Mouse (Mus musculus) hindbrain, embryonic 12.5 days (tissue): ENCODE results near the gene Lyrm4. TPM values are rescaled to one million over a fixed set of nuclear protein-coding genes. Genes with fewer than 3 reads are reported as not detected.

ENCODE experiments used
- ATAC-seq: fragments of 200-750 bp; cut with Nextera tagmentation; 2 replicates; pipeline ENCODE4 v1.8.0; 2017; ENCODE audit warnings: moderate TSS enrichment; ENCODE audit not compliant: low FRiP score
- H3K27ac ChIP-seq: fragments of 300-500 bp; sonication (generic); 2 replicates; pipeline ENCODE4 v1.5.1; 2016; ENCODE audit warnings: mild to moderate bottlenecking
- H3K27me3 ChIP-seq: fragments of 300-500 bp; sonication (generic); 2 replicates; pipeline ENCODE4 v1.6.1; 2016; ENCODE audit warnings: mild to moderate bottlenecking
- H3K36me3 ChIP-seq: fragments of 300-500 bp; sonication (generic); 2 replicates; pipeline ENCODE4 v1.6.1; 2016; ENCODE audit warnings: mild to moderate bottlenecking
- H3K4me1 ChIP-seq: fragments of 300-500 bp; sonication (generic); 2 replicates; pipeline ENCODE4 v1.6.1; 2016
- H3K4me2 ChIP-seq: fragments of 300-500 bp; sonication (generic); replicated peaks from 2 replicates; pipeline ENCODE4 v1.6.1; 2016; ENCODE audit warnings: mild to moderate bottlenecking
- H3K4me3 ChIP-seq: fragments of 300-500 bp; sonication (generic); 2 replicates; pipeline ENCODE4 v1.5.1; 2016; ENCODE audit warnings: mild to moderate bottlenecking
- H3K9ac ChIP-seq: fragments of 300-500 bp; sonication (generic); 2 replicates; pipeline ENCODE4 v1.6.1; 2016; ENCODE audit warnings: mild to moderate bottlenecking, moderate library complexity
- H3K9me3 ChIP-seq: fragments of 300-500 bp; sonication (generic); replicated peaks from 2 replicates; pipeline ENCODE4 v1.6.1; 2016; ENCODE audit warnings: mild to moderate bottlenecking
- WGBS: fragments of 180-500 bp; shearing (Covaris S2); methylation state at CpG from one replicate; pipeline ENCODE4 v1.1.7; 2016; 5-methylcytosine and 5-hydroxymethylcytosine counted together
- polyA plus RNA-seq: library from polyadenylated mRNA; unstranded; fragments of >200 nt; fragmentation: Nextera tagmentation; extraction: Ambion mirVana; gene quantifications from 2 replicates; pipeline ENCODE4 v1.2.1, GENCODE M21; 2016

Gene Lyrm4
- polyA plus RNA-seq, 1 experiment from 2014 or later = 23.3 TPM

DNA sequence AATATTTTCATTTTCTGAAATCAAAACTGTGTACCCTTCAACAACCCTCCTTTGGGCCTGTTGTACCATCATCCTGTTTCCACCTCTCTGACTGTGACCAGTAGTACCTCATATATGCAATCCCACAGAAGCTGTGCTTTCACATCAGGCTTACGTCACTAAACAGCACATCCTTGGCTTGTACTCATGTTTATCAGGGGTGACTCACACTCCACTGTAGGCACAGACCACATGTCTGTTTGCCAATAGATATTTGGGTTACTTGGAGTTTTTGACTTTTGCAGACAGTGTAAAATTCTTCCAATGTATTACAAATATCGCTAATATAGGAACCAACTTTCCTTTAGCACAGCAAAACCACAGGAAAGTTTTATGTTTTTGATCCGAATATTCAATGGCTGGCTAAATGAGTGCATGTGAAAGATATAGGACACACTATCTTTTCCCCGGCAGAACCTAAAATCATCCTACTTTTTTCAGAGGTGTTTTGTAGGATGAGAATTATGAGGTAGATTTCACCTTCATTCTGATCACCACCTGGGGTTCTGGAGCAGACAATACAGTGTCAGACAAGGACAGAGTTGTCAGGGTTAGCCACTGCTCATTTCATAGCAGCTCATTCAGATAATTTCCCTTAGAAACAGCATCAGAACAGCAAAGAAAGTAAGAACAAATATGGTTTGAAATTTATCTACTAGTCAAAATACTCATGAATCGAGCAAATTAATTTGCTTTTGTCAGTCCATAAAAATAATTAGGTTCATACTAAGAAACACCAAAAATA lies 30.5 kb downstream of the Lyrm4 start:
- 94% methylated on average over 5 of the region's 5 CpGs for WGBS
- H3K27me3 ChIP-seq = no peaks in the 10 kb centered on the region
- H3K4me3 ChIP-seq = no peak overlapping the region
- no peaks in the 10 kb centered on the region for H3K9me3 ChIP-seq
- ATAC-seq = no peak
- H3K36me3 ChIP-seq = 0 out of 2 replicates have a peak, but pooled peaks cover 3% of the 10 kb centered on the region
- no peak overlapping the region for H3K4me2 ChIP-seq
- no peaks in the 10 kb centered on the region for H3K4me1 ChIP-seq
- no peak overlapping the region for H3K9ac ChIP-seq
- no peak overlapping the region for H3K27ac ChIP-seq

DNA sequence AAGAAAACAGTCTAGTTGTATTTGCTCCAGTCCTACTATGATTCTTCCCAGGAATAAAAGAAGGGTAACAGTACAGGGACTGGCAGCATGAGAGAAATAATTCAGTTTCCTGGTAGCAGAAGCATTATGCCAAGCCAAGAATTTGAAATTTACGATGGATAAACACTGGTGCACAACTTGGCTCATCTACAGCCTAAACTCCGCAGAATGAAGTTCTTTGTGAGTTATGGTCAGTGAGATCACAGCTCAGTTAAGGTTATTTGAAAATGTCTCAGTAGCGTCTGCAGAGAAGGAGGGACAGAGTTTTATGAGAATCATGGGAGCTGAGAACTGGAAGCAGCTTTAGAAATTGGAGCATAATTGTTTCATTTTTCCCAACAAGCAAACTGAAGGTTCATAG lies 31.4 kb downstream of the Lyrm4 start:
- Histone ChIP-seq H3K4me2 (no peak overlapping the region), H3K4me1 (no peaks in the 10 kb centered on the region), H3K27ac (no peak overlapping the region), H3K27me3 (no peaks in the 10 kb centered on the region), H3K4me3 (no peak overlapping the region), H3K9ac (no peak overlapping the region), H3K36me3 (0 out of 2 replicates have a peak, but pooled peaks cover 3% of the 10 kb centered on the region), H3K9me3 (no peaks in the 10 kb centered on the region)
- ATAC-seq = no peak
- WGBS = 90% methylated on average over 3 of the region's 3 CpGs

DNA sequence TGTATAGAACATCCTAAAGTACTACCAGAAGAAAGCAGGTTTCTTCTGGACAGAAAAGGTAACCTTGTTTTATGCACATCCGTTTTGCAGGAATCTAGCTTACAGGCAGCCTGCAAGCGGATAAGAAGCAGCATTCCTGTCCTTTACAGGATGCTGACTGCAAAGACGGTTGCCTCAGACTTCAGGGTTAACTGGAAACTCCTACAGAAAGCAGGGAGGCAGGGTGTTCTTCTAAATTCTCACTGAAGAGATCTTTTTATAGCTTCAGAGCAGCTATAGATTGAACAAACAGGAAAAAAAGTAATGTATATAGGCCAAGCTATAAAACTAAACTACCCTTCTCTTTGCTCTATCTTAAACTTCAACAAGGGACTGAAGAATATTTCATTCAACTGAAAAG lies 32.6 kb downstream of the Lyrm4 start:
- 89% methylated on average over 3 of the region's 3 CpGs for WGBS
- Histone ChIP-seq H3K9ac (no peak overlapping the region), H3K27me3 (no peaks in the 10 kb centered on the region)

DNA sequence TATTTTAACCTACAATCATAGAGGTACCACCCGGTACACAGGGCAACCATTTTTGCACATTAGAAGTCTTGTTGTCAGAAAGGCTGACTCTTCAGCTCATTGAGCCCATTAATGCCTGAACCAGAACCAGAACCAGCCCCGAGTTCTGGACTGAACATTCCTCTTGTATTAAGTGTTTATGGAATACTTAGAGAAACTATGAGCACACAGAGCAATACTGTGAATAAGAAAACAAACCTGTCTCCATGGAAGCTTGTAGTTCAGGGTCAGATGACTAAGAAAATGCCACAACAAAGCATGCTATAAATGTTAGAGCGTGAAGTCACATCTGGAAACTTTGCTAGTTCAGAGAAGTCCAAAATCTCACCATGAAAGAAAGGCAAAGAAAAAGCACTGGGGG lies 35.7 kb downstream of the Lyrm4 start:
- 98% methylated on average over 3 of the region's 3 CpGs for WGBS
- no peak for ATAC-seq

More for the DNA sequence above, 32.6 kb downstream of the Lyrm4 start:
- no peaks in the 10 kb centered on the region for H3K9me3 ChIP-seq
- ATAC-seq = no peak
- no peaks in the 10 kb centered on the region for H3K4me1 ChIP-seq
- no peak overlapping the region for H3K4me2 ChIP-seq
- no peak overlapping the region for H3K4me3 ChIP-seq
- no peaks in the 10 kb centered on the region for H3K36me3 ChIP-seq
- no peak overlapping the region for H3K27ac ChIP-seq

DNA sequence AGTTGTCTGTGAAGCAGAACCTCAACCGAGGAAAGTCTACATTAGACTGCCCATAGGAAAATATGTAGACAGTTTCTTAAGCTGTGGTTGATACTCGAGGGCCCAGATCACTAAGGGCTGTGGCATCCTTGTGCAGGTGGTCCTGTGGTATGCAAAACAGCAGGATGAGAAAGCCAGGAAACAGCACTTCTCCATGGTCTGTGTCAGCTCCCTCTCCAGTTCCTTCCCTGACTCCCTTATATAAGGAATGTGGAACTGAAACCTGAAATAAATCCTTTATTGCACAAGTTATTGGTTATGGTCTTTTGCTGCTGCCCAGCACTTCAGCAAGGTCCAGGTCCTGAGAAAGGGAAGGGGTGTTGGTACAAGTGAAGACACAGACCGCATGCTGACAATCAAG lies 42.8 kb downstream of the Lyrm4 start:
- no peaks in the 10 kb centered on the region for H3K9me3 ChIP-seq
- H3K36me3 ChIP-seq = no peaks in the 10 kb centered on the region
- H3K4me1 ChIP-seq = no peaks in the 10 kb centered on the region
- WGBS = 84% methylated on average over 3 of the region's 3 CpGs
- no peak for ATAC-seq
- H3K4me2 ChIP-seq = no peak overlapping the region
- H3K9ac ChIP-seq = no peak overlapping the region
- H3K27ac ChIP-seq = no peak overlapping the region
- no peaks in the 10 kb centered on the region for H3K27me3 ChIP-seq
- H3K4me3 ChIP-seq = no peak overlapping the region

More for the DNA sequence above, 35.7 kb downstream of the Lyrm4 start:
- Histone ChIP-seq H3K4me2 (no peak overlapping the region), H3K36me3 (no peaks in the 10 kb centered on the region), H3K27me3 (no peaks in the 10 kb centered on the region), H3K4me3 (no peak overlapping the region), H3K4me1 (no peaks in the 10 kb centered on the region), H3K9me3 (no peaks in the 10 kb centered on the region), H3K27ac (no peak overlapping the region), H3K9ac (no peak overlapping the region)

DNA sequence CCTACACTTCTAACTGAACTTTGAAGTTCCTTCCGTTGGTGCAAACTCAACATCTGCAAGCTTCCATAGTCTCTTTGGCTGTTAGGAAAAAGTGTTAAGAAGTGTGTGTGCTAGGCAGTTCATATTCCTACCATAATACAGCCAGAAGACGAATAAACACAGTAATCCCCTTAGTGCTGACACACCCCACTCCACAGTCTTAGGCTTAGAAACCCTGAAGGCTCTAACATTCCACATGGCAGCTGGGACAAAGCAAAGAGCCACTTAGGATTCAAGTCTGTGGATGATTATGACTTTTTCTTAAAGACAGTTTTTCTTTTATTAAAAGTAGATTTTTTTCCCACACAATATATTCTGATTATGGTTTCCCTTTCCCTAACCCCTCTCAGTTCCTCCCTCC lies 50.6 kb downstream of the Lyrm4 start:
- WGBS = 91% methylated on average over 2 of the region's 2 CpGs
- no peaks in the 10 kb centered on the region for H3K36me3 ChIP-seq
- no peaks in the 10 kb centered on the region for H3K4me1 ChIP-seq
- H3K4me3 ChIP-seq = no peak overlapping the region
- no peaks in the 10 kb centered on the region for H3K27me3 ChIP-seq
- H3K9me3 ChIP-seq = no peaks in the 10 kb centered on the region
- no peak overlapping the region for H3K4me2 ChIP-seq
- ATAC-seq = no peak
- H3K27ac ChIP-seq = no peak overlapping the region
- H3K9ac ChIP-seq = no peak overlapping the region

DNA sequence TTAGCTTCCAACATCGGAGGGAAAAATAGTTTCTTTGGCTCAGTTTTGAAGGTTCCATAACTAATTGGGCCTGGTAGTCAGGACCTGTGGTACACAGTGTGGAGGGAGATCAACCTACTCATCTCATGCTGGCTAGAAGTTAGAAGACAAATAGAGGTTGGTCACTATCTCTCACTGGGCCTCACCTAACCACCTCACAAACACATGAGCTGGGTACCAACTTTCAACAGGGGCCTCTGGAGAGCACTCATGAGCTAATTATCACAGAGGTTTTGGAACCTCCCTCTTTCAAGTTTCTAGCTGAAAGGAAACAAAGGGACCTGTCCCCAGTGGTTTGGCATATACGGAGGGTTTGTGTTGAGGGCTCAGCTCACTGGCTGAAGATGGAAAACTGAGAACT lies 59.8 kb downstream of the Lyrm4 start:
- Histone ChIP-seq H3K36me3 (no peaks in the 10 kb centered on the region), H3K4me3 (no peak overlapping the region), H3K9ac (no peak overlapping the region), H3K9me3 (no peaks in the 10 kb centered on the region), H3K27ac (no peak overlapping the region), H3K4me2 (no peak overlapping the region), H3K4me1 (no peaks in the 10 kb centered on the region), H3K27me3 (no peaks in the 10 kb centered on the region)
- 68% methylated on average over 2 of the region's 2 CpGs for WGBS
- no peak for ATAC-seq

DNA sequence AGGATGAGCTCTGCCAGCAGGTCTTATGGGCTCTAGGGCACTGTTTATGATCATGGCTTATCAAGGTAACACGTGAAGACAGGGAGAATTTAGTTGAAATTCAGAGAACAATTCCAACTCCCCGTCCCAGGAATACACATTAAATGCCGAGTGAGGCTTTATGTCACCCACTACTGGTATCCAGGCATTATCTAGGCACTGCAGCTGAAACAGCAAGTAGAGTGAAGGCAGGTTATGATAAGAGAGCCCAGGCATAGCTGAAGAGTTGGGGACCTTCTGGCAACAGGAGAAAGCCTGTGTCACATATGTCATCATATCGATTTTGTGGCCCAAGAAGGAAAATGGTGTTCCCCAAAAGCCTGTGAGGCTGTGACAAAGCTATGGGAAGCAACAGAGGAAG lies 60.4 kb downstream of the Lyrm4 start:
- ATAC-seq = no peak
- Histone ChIP-seq H3K27ac (no peak overlapping the region), H3K9ac (no peak overlapping the region), H3K27me3 (no peaks in the 10 kb centered on the region), H3K4me2 (no peak overlapping the region), H3K9me3 (no peaks in the 10 kb centered on the region), H3K36me3 (no peaks in the 10 kb centered on the region), H3K4me3 (no peak overlapping the region), H3K4me1 (no peaks in the 10 kb centered on the region)
- 86% methylated on average over 4 of the region's 4 CpGs for WGBS

DNA sequence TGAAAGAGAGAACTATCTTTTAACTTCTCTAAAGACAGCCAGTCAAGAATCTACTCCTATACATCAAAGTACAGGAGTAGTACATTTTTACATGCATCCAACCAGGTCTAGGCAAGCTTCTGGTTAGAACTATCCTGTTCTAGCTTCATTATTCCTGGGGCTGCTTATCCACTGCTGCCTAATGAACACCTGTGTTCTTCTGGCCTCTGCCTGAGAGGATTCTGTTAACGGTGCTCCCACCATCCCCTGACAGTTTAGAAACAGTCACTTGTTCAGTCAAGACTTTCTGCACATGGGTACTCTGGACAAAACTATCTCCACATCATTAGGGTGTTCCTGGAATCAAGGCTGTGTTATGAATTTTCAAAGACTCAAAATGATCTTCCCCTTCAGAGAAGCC lies 60.8 kb downstream of the Lyrm4 start:
- Histone ChIP-seq H3K27ac (no peak overlapping the region), H3K4me3 (no peak overlapping the region), H3K36me3 (no peaks in the 10 kb centered on the region), H3K4me1 (no peaks in the 10 kb centered on the region), H3K4me2 (no peak overlapping the region), H3K9ac (no peak overlapping the region), H3K27me3 (no peaks in the 10 kb centered on the region), H3K9me3 (no peaks in the 10 kb centered on the region)
- 74% methylated on average over 1 of the region's 1 CpGs for WGBS
- ATAC-seq = no peak

DNA sequence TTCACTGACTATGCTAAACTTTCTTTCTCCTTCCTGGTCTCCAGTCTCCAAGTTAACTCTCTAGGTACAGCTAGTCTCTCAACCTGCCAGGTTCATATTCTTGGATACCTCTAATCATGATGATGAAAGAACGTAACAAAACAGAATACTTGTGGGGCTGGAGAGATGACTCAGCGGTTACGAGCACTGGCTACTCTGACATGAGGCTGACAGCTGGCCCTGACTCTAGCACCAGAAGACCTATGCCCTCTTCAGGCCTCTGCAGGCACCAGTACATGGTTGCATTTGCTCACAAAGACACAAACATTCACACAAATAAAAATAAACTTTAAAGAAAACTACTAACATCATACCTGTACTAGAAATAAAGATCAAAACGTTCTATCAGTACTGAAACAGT lies 81.8 kb downstream of the Lyrm4 start:
- H3K27me3 ChIP-seq = no peaks in the 10 kb centered on the region
- no peak overlapping the region for H3K27ac ChIP-seq
- H3K4me2 ChIP-seq = no peak overlapping the region
- H3K9ac ChIP-seq = no peak overlapping the region
- no peak for ATAC-seq
- H3K4me1 ChIP-seq = no peaks in the 10 kb centered on the region
- WGBS = 82% methylated on average over 4 of the region's 4 CpGs
- no peaks in the 10 kb centered on the region for H3K36me3 ChIP-seq
- H3K4me3 ChIP-seq = no peak overlapping the region
- no peaks in the 10 kb centered on the region for H3K9me3 ChIP-seq

DNA sequence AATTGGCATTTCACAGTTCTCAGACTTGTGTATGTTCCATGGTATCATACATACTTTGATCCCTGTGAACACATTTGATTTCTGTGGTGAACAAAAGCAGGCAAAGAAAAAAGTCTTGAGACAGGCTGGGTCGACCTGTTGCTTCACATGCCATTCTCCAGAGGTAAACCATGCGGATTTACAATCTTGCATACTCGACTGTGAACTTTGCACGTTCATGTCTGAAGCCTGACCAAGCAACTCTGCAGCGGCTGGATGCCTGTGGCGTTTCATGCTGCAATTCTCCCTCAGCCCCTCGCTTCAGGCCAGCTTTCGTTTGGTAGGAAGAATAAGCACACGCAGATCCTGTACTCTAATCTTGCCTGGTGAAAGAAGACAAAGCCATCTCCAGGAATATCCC lies 85.4 kb downstream of the Lyrm4 start:
- H3K36me3 ChIP-seq = no peaks in the 10 kb centered on the region
- no peak overlapping the region for H3K9ac ChIP-seq
- no peak for ATAC-seq
- H3K4me2 ChIP-seq = no peak overlapping the region
- H3K27ac ChIP-seq = no peak overlapping the region
- H3K27me3 ChIP-seq = no peaks in the 10 kb centered on the region
- WGBS = 85% methylated on average over 9 of the region's 9 CpGs
- H3K4me1 ChIP-seq = no peaks in the 10 kb centered on the region
- no peaks in the 10 kb centered on the region for H3K9me3 ChIP-seq
- H3K4me3 ChIP-seq = no peak overlapping the region

DNA sequence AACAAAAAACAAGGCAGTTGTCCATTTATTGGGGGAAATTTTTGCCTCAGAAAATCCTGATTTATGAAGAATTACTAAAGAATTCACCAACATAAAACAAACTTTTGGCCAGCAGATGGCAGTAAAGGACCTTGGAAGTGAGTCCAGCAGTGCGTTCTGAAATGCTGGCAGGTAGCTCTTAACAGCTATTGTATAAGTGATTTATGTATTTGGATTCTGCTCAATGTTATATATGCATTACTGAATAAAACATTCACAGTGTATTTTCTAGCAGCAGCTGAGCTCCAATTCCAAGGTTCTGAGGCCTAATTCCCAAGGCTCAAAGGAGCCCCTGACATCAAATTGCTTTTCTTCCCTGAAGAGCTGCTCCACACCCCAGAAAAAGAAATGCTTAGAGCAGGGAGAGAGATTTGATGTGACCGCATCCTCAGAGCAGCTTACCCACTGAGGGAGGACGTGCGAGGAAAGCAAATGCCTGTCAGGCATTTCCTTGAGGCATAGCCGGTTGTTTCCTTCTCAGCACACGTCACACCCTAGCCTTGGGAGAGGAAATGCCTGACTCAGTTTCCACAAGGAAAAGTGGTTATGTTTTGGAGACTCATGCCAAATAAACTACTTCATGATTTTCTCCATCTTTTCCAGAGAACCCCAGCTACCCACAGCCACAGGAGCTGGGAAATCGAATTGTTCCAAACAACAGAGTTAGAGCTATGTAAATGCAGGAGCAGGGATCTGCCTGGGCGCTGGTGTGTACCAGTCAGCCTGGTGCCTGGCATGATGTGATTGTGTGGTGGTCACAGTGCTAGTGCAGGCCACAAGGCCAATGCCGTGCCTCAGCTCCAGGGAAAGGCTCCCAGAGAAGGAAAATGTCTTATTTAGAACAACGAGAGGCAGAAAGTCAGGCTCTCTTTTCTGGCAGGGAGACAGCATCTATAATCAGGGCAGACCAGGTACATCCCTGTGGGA lies 97.7 kb downstream of the Lyrm4 start:
- H3K4me2 ChIP-seq = no peak overlapping the region
- H3K4me1 ChIP-seq = peaks cover 12% of the 10 kb centered on the region
- peak; percentile 75 for ATAC-seq
- peak overlapping the region; percentile 86 for H3K27ac ChIP-seq
- H3K9me3 ChIP-seq = no peaks in the 10 kb centered on the region
- H3K9ac ChIP-seq = no peak overlapping the region
- no peaks in the 10 kb centered on the region for H3K27me3 ChIP-seq
- H3K36me3 ChIP-seq = no peaks in the 10 kb centered on the region
- H3K4me3 ChIP-seq = no peak overlapping the region
- 50% methylated on average over 10 of the region's 10 CpGs for WGBS
